Mouse (Mus musculus): ENCODE data around the gene Foxn3. TPM values are rescaled to one million over a fixed set of nuclear protein-coding genes. Genes with fewer than 3 reads are reported as not detected.

Gene Foxn3
- polyA plus RNA-seq, 1 experiment: 71.3 TPM

- no peak overlapping the region for H3K27ac ChIP-seq (ENCODE audit: control insufficient read depth, insufficient read depth, low read length)
Observed at GRCm38 (mm10) chr12:99246984-99247746, 316.2 kb downstream of the Foxn3 start.

GRCm38 (mm10) chr12:99244673-99245072 is 318.7 kb downstream of the Foxn3 start:
- Histone ChIP-seq H3K4me3 (ENCODE audit: control insufficient read depth, insufficient read depth, low read length) (no peak overlapping the region), H3K27me3 (ENCODE audit: control insufficient read depth, insufficient read depth, low read length) (no peaks in the 10 kb centered on the region), H3K4me1 (replicated peaks; ENCODE audit: control insufficient read depth, insufficient read depth, low read length) (peaks cover 4% of the 10 kb centered on the region; the same call in 1 of the 2 replicates), H3K36me3 (ENCODE audit: control insufficient read depth, insufficient read depth, low read length) (no peaks in the 10 kb centered on the region), H3K27ac (ENCODE audit: control insufficient read depth, insufficient read depth, low read length) (no peak overlapping the region)
- 93% methylated on average over 9 of the region's 9 CpGs for WGBS
- TF ChIP-seq POLR2A (IDR thresholded peaks at IDR 0.05; ENCODE audit: control insufficient read depth, extremely low read depth, insufficient read depth, low read length, poor library complexity) (no peak), CTCF (IDR thresholded peaks at IDR 0.05; ENCODE audit: borderline replicate concordance, control insufficient read depth, extremely low read depth, insufficient read depth, low read length, poor library complexity) (no peak)
- no peak for DNase-seq

More at GRCm38 (mm10) chr12:99246984-99247746, 316.2 kb downstream of the Foxn3 start:
- no peak for DNase-seq
- 96% methylated on average over 10 of the region's 10 CpGs for WGBS
- TF ChIP-seq POLR2A (IDR thresholded peaks at IDR 0.05; ENCODE audit: control insufficient read depth, extremely low read depth, insufficient read depth, low read length, poor library complexity): no peak
- Histone ChIP-seq H3K36me3 (ENCODE audit: control insufficient read depth, insufficient read depth, low read length) (no peaks in the 10 kb centered on the region), H3K4me1 (replicated peaks; ENCODE audit: control insufficient read depth, insufficient read depth, low read length) (no peaks in the 10 kb centered on the region), H3K27me3 (ENCODE audit: control insufficient read depth, insufficient read depth, low read length) (no peaks in the 10 kb centered on the region), H3K4me3 (ENCODE audit: control insufficient read depth, insufficient read depth, low read length) (no peak overlapping the region)

- TF ChIP-seq POLR2A (IDR thresholded peaks at IDR 0.05; ENCODE audit: control insufficient read depth, extremely low read depth, insufficient read depth, low read length, poor library complexity) (no peak), CTCF (IDR thresholded peaks at IDR 0.05; ENCODE audit: borderline replicate concordance, control insufficient read depth, extremely low read depth, insufficient read depth, low read length, poor library complexity) (no peak)
- no peaks in the 10 kb centered on the region for H3K27me3 ChIP-seq (ENCODE audit: control insufficient read depth, insufficient read depth, low read length)
- H3K4me3 ChIP-seq (ENCODE audit: control insufficient read depth, insufficient read depth, low read length): no peak overlapping the region
- DNase-seq: no peak
- H3K27ac ChIP-seq (ENCODE audit: control insufficient read depth, insufficient read depth, low read length): no peak overlapping the region
- no peaks in the 10 kb centered on the region for H3K36me3 ChIP-seq (ENCODE audit: control insufficient read depth, insufficient read depth, low read length)
- peaks cover 4% of the 10 kb centered on the region; the same call in 1 of the 2 replicates for H3K4me1 ChIP-seq (replicated peaks; ENCODE audit: control insufficient read depth, insufficient read depth, low read length)
- WGBS: 71% methylated on average over 6 of the region's 6 CpGs
Observed at GRCm38 (mm10) chr12:99244264-99244663, 319.1 kb downstream of the Foxn3 start.

- no peak overlapping the region for H3K4me3 ChIP-seq (ENCODE audit: control insufficient read depth, insufficient read depth, low read length)
- no peaks in the 10 kb centered on the region for H3K36me3 ChIP-seq (ENCODE audit: control insufficient read depth, insufficient read depth, low read length)
- H3K27me3 ChIP-seq (ENCODE audit: control insufficient read depth, insufficient read depth, low read length): no peaks in the 10 kb centered on the region
- H3K4me1 ChIP-seq (replicated peaks; ENCODE audit: control insufficient read depth, insufficient read depth, low read length): peaks cover 4% of the 10 kb centered on the region; the same call in 1 of the 2 replicates
- TF ChIP-seq POLR2A (IDR thresholded peaks at IDR 0.05; ENCODE audit: control insufficient read depth, extremely low read depth, insufficient read depth, low read length, poor library complexity) (no peak), CTCF (IDR thresholded peaks at IDR 0.05; ENCODE audit: borderline replicate concordance, control insufficient read depth, extremely low read depth, insufficient read depth, low read length, poor library complexity) (no peak)
- 92% methylated on average over 1 of the region's 1 CpGs for WGBS
- DNase-seq: no peak
- no peak overlapping the region for H3K27ac ChIP-seq (ENCODE audit: control insufficient read depth, insufficient read depth, low read length)
Observed at GRCm38 (mm10) chr12:99243316-99243715, 320.1 kb downstream of the Foxn3 start.

GRCm38 (mm10) chr12:99240185-99240726 is 323.1 kb downstream of the Foxn3 start:
- H3K36me3 ChIP-seq (ENCODE audit: control insufficient read depth, insufficient read depth, low read length): no peaks in the 10 kb centered on the region
- no peak for DNase-seq
- no peaks in the 10 kb centered on the region for H3K27me3 ChIP-seq (ENCODE audit: control insufficient read depth, insufficient read depth, low read length)
- H3K4me1 ChIP-seq (replicated peaks; ENCODE audit: control insufficient read depth, insufficient read depth, low read length): peaks cover 4% of the 10 kb centered on the region; the same call in 1 of the 2 replicates
- no peak for TF ChIP-seq CTCF (IDR thresholded peaks at IDR 0.05; ENCODE audit: borderline replicate concordance, control insufficient read depth, extremely low read depth, insufficient read depth, low read length, poor library complexity)
- no peak for TF ChIP-seq POLR2A (IDR thresholded peaks at IDR 0.05; ENCODE audit: control insufficient read depth, extremely low read depth, insufficient read depth, low read length, poor library complexity)
- no peak overlapping the region for H3K27ac ChIP-seq (ENCODE audit: control insufficient read depth, insufficient read depth, low read length)
- H3K4me3 ChIP-seq (ENCODE audit: control insufficient read depth, insufficient read depth, low read length): no peak overlapping the region
- WGBS: 24% methylated on average over 5 of the region's 5 CpGs

GRCm38 (mm10) chr12:99239735-99240134 is 323.6 kb downstream of the Foxn3 start:
- WGBS: 54% methylated on average over 11 of the region's 11 CpGs
- no peak for TF ChIP-seq CTCF (IDR thresholded peaks at IDR 0.05; ENCODE audit: borderline replicate concordance, control insufficient read depth, extremely low read depth, insufficient read depth, low read length, poor library complexity)
- no peak for TF ChIP-seq POLR2A (IDR thresholded peaks at IDR 0.05; ENCODE audit: control insufficient read depth, extremely low read depth, insufficient read depth, low read length, poor library complexity)
- Histone ChIP-seq H3K36me3 (ENCODE audit: control insufficient read depth, insufficient read depth, low read length) (no peaks in the 10 kb centered on the region), H3K27me3 (ENCODE audit: control insufficient read depth, insufficient read depth, low read length) (no peaks in the 10 kb centered on the region), H3K27ac (ENCODE audit: control insufficient read depth, insufficient read depth, low read length) (no peak overlapping the region), H3K4me1 (replicated peaks; ENCODE audit: control insufficient read depth, insufficient read depth, low read length) (peaks cover 4% of the 10 kb centered on the region; the same call in 1 of the 2 replicates), H3K4me3 (ENCODE audit: control insufficient read depth, insufficient read depth, low read length) (no peak overlapping the region)
- DNase-seq: no peak

Measured in thymus, adult 2 months (tissue).